Mouse (Mus musculus) megakaryocyte, embryonic 14.5 days (primary cell): ENCODE data around the gene Pdhb.

Experiments used
- FLI1 ChIP-seq: IDR thresholded peaks from 2 replicates; pipeline ENCODE4 v1.6.1; 2012; ENCODE audit warnings: low read length, inconsistent platforms, mixed read lengths
- GATA1 ChIP-seq: IDR thresholded peaks from 3 replicates; pipeline ENCODE4 v1.6.1; 2012; ENCODE audit warnings: mixed read lengths, low read length, inconsistent platforms, borderline replicate concordance

- TF ChIP-seq GATA1 (no peak), FLI1 (no peak)
Observed at GRCm38 (mm10) chr14:8148842-8149241, 24.0 kb downstream of the Pdhb start.
